Mouse (Mus musculus) neural tube, embryonic 12.5 days (tissue): ENCODE measurements around the gene Uaca. TPM values are rescaled to one million over a fixed set of nuclear protein-coding genes. Genes with fewer than 3 reads are reported as not detected.

Experiments used
- ATAC-seq: fragments of 200-750 bp; cut with Nextera tagmentation; 2 replicates; pipeline ENCODE4 v1.8.0; 2017; ENCODE audit warnings: low read depth, mild to moderate bottlenecking, moderate TSS enrichment, moderate library complexity; ENCODE audit not compliant: low FRiP score
- H3K27ac ChIP-seq: fragments of 300-500 bp; sonication (generic); 2 replicates; pipeline ENCODE4 v1.5.1; 2016
- H3K27me3 ChIP-seq: fragments of 300-500 bp; sonication (generic); replicated peaks from 2 replicates; pipeline ENCODE4 v1.6.1; 2016; ENCODE audit warnings: mild to moderate bottlenecking
- H3K36me3 ChIP-seq: fragments of 300-500 bp; sonication (generic); 2 replicates; pipeline ENCODE4 v1.6.1; 2016; ENCODE audit warnings: mild to moderate bottlenecking
- H3K4me1 ChIP-seq: fragments of 300-500 bp; sonication (generic); 2 replicates; pipeline ENCODE4 v1.6.1; 2016
- H3K4me2 ChIP-seq: fragments of 300-500 bp; sonication (generic); replicated peaks from 2 replicates; pipeline ENCODE4 v1.6.1; 2016; ENCODE audit warnings: mild to moderate bottlenecking
- H3K4me3 ChIP-seq: fragments of 300-500 bp; sonication (generic); 2 replicates; pipeline ENCODE4 v1.5.1; 2016
- H3K9ac ChIP-seq: fragments of 300-500 bp; sonication (generic); 2 replicates; pipeline ENCODE4 v1.6.1; 2016; ENCODE audit warnings: mild to moderate bottlenecking
- H3K9me3 ChIP-seq: fragments of 300-500 bp; sonication (generic); 2 replicates; pipeline ENCODE4 v1.6.1; 2016; ENCODE audit warnings: mild to moderate bottlenecking
- WGBS: fragments of 180-500 bp; shearing (Covaris S2); methylation state at CpG from one replicate; pipeline ENCODE4 v1.1.7; 2016; 5-methylcytosine and 5-hydroxymethylcytosine counted together
- polyA plus RNA-seq: library from polyadenylated mRNA; unstranded; fragments of >200 nt; fragmentation: Nextera tagmentation; extraction: Ambion mirVana; gene quantifications from 2 replicates; pipeline ENCODE4 v1.2.1, GENCODE M21; 2016

The Uaca gene
- polyA plus RNA-seq, 1 experiment from 2014 or later, result 35.2 TPM

- no peak for ATAC-seq
- WGBS, result 82% methylated on average over 5 of the region's 5 CpGs
- Histone ChIP-seq H3K36me3 (no peaks in the 10 kb centered on the region), H3K27me3 (no peaks in the 10 kb centered on the region), H3K4me2 (no peak overlapping the region), H3K27ac (no peak overlapping the region), H3K9me3 (no peaks in the 10 kb centered on the region), H3K9ac (no peak overlapping the region), H3K4me3 (no peak overlapping the region), H3K4me1 (peaks cover 27% of the 10 kb centered on the region)
Measured at GRCm38 (mm10) chr9:60898291-60899020, 104.1 kb downstream of the Uaca start.

GRCm38 (mm10) chr9:60899201-60899600 is 104.9 kb downstream of the Uaca start:
- H3K9ac ChIP-seq, result no peak overlapping the region
- no peaks in the 10 kb centered on the region for H3K9me3 ChIP-seq
- no peak overlapping the region for H3K4me3 ChIP-seq
- H3K4me1 ChIP-seq, result peaks cover 27% of the 10 kb centered on the region
- WGBS, result 54% methylated on average over 4 of the region's 4 CpGs
- ATAC-seq, result no peak
- H3K27ac ChIP-seq, result no peak overlapping the region
- no peaks in the 10 kb centered on the region for H3K27me3 ChIP-seq
- H3K36me3 ChIP-seq, result no peaks in the 10 kb centered on the region
- no peak overlapping the region for H3K4me2 ChIP-seq

- ATAC-seq, result no peak
- no peaks in the 10 kb centered on the region for H3K27me3 ChIP-seq
- no peak overlapping the region for H3K4me2 ChIP-seq
- H3K36me3 ChIP-seq, result no peaks in the 10 kb centered on the region
- H3K27ac ChIP-seq, result no peak overlapping the region
- H3K4me3 ChIP-seq, result no peak overlapping the region
- H3K9me3 ChIP-seq, result no peaks in the 10 kb centered on the region
- peaks cover 27% of the 10 kb centered on the region for H3K4me1 ChIP-seq
- no peak overlapping the region for H3K9ac ChIP-seq
- 76% methylated on average over 3 of the region's 3 CpGs for WGBS
Measured at GRCm38 (mm10) chr9:60899797-60900459, 105.6 kb downstream of the Uaca start.

GRCm38 (mm10) chr9:60912266-60912665 is 117.9 kb downstream of the Uaca start:
- Histone ChIP-seq H3K4me1 (no peaks in the 10 kb centered on the region), H3K4me2 (no peak overlapping the region), H3K4me3 (no peak overlapping the region), H3K27ac (no peak overlapping the region), H3K9ac (no peak overlapping the region), H3K27me3 (no peaks in the 10 kb centered on the region), H3K36me3 (no peaks in the 10 kb centered on the region), H3K9me3 (no peaks in the 10 kb centered on the region)
- WGBS, result 92% methylated on average over 1 of the region's 1 CpGs
- no peak for ATAC-seq

- 78% methylated on average over 3 of the region's 3 CpGs for WGBS
- Histone ChIP-seq H3K4me3 (no peak overlapping the region), H3K27ac (no peak overlapping the region), H3K36me3 (no peaks in the 10 kb centered on the region), H3K4me2 (no peak overlapping the region), H3K9ac (no peak overlapping the region), H3K27me3 (no peaks in the 10 kb centered on the region), H3K9me3 (no peaks in the 10 kb centered on the region), H3K4me1 (no peaks in the 10 kb centered on the region)
- no peak for ATAC-seq
Measured at GRCm38 (mm10) chr9:60913626-60914025, 119.3 kb downstream of the Uaca start.

GRCm38 (mm10) chr9:60919936-60920672 is 125.8 kb downstream of the Uaca start:
- H3K4me1 ChIP-seq, result no peaks in the 10 kb centered on the region
- H3K9me3 ChIP-seq, result no peaks in the 10 kb centered on the region
- H3K4me3 ChIP-seq, result no peak overlapping the region
- WGBS, result 65% methylated on average over 8 of the region's 8 CpGs
- ATAC-seq, result no peak
- H3K27ac ChIP-seq, result no peak overlapping the region
- H3K36me3 ChIP-seq, result no peaks in the 10 kb centered on the region
- H3K9ac ChIP-seq, result no peak overlapping the region
- no peaks in the 10 kb centered on the region for H3K27me3 ChIP-seq
- H3K4me2 ChIP-seq, result no peak overlapping the region

- H3K4me3 ChIP-seq, result no peak overlapping the region
- no peaks in the 10 kb centered on the region for H3K27me3 ChIP-seq
- no peak overlapping the region for H3K4me2 ChIP-seq
- no peak overlapping the region for H3K27ac ChIP-seq
- no peaks in the 10 kb centered on the region for H3K9me3 ChIP-seq
- ATAC-seq, result no peak
- no peak overlapping the region for H3K9ac ChIP-seq
- no peaks in the 10 kb centered on the region for H3K36me3 ChIP-seq
- 74% methylated on average over 10 of the region's 10 CpGs for WGBS
- no peaks in the 10 kb centered on the region for H3K4me1 ChIP-seq
Measured at GRCm38 (mm10) chr9:60920673-60921062, 126.3 kb downstream of the Uaca start.

- Histone ChIP-seq H3K4me1 (no peaks in the 10 kb centered on the region), H3K4me2 (no peak overlapping the region), H3K27me3 (no peaks in the 10 kb centered on the region), H3K9me3 (no peaks in the 10 kb centered on the region), H3K36me3 (no peaks in the 10 kb centered on the region), H3K27ac (no peak overlapping the region), H3K9ac (no peak overlapping the region), H3K4me3 (no peak overlapping the region)
- ATAC-seq, result no peak
- WGBS, result 92% methylated on average over 4 of the region's 4 CpGs
Measured at GRCm38 (mm10) chr9:60921287-60921686, 126.9 kb downstream of the Uaca start.

GRCm38 (mm10) chr9:60921831-60922230 is 127.5 kb downstream of the Uaca start:
- Histone ChIP-seq H3K4me3 (no peak overlapping the region), H3K4me1 (no peaks in the 10 kb centered on the region), H3K27me3 (no peaks in the 10 kb centered on the region), H3K9ac (no peak overlapping the region), H3K36me3 (no peaks in the 10 kb centered on the region), H3K27ac (no peak overlapping the region), H3K9me3 (no peaks in the 10 kb centered on the region), H3K4me2 (no peak overlapping the region)
- WGBS, result 90% methylated on average over 5 of the region's 5 CpGs
- ATAC-seq, result no peak

- 79% methylated on average over 9 of the region's 9 CpGs for WGBS
Measured at GRCm38 (mm10) chr9:60926301-60926700, 132.0 kb downstream of the Uaca start.

GRCm38 (mm10) chr9:60929290-60929983 is 135.1 kb downstream of the Uaca start:
- Histone ChIP-seq H3K9me3 (no peaks in the 10 kb centered on the region), H3K4me3 (no peak overlapping the region), H3K36me3 (no peaks in the 10 kb centered on the region), H3K27me3 (no peaks in the 10 kb centered on the region), H3K27ac (no peak overlapping the region), H3K4me1 (no peaks in the 10 kb centered on the region), H3K9ac (no peak overlapping the region), H3K4me2 (no peak overlapping the region)
- ATAC-seq, result no peak
- WGBS, result 79% methylated on average over 4 of the region's 4 CpGs

More at GRCm38 (mm10) chr9:60926301-60926700, 132.0 kb downstream of the Uaca start:
- Histone ChIP-seq H3K27me3 (no peaks in the 10 kb centered on the region), H3K27ac (no peak overlapping the region), H3K9ac (no peak overlapping the region), H3K4me1 (no peaks in the 10 kb centered on the region), H3K36me3 (no peaks in the 10 kb centered on the region), H3K9me3 (no peaks in the 10 kb centered on the region), H3K4me3 (no peak overlapping the region), H3K4me2 (no peak overlapping the region)
- no peak for ATAC-seq
